Mouse (Mus musculus) layer of hippocampus, adult 11-12 months (tissue): ENCODE data around the gene Slc34a2.

ENCODE experiments used
- DNase-seq: peaks from one replicate; pipeline ENCODE4 v3.0.0; 2022; ENCODE audit warnings: low spot score

Slc34a2 gene

DNA sequence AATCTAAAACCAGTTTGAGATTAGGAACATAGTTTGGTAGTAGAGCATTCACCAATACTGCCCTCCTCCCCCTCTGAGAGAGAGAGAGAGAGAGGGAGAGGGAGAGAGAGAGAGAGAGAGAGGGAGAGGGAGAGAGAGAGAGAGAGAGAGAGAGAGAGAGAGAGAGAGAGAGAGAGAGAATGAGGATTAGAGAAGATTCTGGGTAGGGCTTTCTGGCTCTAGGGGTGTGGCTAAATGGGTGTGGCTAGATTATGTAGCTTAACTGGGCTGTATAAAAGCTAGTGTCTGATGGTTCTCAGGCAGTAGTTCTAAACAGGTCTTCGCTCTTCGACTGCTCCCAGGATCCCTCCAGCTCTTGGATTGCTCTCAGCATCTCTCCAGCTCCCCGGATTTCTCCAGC, at the start of gene Slc34a2:
Gene Slc34a2, plus strand, starts transcription at position 301 of the 400 bp plus-strand sequence.
- DNase-seq, result no peak

DNA sequence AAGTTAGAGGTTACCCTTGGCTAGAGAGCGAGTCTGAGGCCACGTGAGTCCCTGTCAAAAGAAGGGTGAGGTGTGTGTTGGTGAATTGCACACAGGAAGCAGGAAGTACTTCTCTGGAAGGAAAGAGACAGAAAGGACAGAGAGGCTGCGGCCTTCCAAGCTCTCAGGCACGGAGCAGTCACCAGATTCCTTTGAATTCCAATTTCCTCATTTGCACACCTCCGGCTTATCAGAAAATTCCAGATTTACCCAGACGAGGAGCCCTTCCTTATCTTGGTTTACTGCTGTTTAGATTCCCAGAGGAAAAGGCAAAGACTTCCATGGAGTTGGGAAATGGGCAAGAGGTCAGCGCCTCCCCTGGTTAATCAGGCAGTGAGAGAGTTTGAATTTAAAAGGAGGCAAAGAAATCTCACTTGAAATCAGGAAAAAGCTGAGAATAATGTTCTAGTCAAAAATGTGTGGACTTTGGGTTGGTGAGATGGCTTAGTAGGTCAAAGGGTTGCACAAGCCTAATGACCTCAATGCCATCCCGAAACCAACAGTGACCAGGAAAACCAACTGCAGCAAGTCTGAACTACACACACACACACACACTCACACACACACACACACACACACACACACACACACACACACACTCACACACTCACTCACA, 47.1 kb upstream of the Slc34a2 start:
- no peak for DNase-seq

DNA sequence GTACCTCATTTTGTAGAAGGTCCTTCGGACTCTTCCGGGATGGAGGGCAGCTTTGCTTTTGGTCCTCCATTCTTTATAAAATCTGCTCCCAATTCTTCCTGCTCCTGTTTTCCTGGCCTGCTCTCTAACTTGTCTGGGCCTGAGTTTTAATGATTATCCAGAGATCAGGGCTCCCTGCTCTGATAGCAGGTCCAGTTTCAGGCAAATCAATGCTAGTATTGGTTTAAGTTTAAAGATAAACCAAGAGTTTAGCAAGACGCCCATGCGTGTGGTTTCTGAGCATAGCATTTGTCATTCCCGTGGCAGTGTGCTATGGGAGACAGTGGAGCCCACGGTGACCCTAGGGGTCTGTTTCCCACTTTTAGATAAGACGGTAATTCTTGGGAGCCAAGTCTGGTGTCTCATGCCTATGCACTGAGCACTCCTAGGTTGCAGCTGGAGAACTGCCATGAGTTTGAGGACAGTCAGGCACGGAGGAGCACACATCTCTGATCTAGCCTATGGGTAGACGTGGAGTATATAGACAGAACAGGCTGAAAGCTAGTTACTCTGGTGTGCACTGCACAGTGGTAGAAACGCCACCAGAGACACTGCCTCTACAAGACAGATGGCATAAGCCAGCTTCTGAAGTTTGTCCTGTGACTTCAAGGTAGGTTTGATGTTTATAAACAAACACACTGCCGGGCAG, 45.5 kb upstream of the Slc34a2 start:
- no peak for DNase-seq

DNA sequence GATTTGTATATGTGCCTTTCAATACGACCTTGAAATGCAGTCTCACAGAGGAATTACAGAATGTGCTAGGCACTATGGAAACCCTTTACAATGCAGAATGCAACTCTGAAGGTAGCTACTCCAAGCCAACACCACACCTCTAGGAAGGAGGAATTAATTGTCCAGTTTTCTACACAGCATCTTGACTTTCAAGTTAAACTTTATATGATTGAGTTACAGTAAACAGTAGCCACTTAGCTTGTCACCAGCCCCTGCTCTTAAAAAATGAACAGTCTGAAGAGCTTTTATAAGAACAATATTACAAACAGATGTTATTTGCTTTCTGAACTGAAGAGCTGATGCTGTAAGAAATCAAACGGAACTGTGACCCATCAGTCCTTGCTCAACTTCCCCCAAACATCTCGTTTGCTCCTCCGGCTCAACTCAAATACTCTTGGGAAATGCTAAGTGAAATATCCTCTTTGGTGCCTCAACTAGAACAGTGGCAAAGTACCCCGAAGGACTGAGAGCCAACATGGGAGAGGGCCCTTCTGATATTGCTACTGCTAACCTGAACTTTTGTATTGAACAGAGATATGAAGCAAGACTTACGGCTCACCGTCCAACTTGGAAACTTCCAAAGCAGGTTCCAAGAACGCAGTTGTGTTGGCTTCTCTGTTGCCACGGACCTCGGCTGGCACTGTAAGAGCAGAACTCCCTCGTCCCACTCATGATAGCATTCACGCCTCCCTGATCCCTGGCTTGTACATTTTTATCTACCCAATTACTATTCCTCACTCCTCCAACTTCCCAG, 44.2 kb upstream of the Slc34a2 start:
- no peak for DNase-seq

DNA sequence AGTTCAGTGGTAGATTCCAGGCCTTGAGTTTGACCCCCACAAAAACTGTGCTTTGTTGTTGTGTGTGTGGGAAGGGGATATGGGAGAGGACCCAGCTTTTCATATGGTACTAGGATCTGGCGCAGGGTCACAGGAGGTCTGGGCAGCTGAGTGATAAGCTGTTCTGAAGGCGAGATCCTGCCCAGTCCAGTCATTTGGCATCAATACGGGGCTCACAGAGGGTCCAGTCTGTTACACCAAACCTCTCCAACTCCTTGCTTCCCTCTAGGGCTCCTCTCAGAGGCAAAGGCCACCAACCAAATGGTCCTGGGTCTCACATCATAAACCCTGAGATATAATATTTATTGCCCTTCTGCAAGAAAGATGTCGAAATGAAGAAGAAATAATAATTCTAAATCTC, 42.4 kb upstream of the Slc34a2 start:
- DNase-seq, result no peak

DNA sequence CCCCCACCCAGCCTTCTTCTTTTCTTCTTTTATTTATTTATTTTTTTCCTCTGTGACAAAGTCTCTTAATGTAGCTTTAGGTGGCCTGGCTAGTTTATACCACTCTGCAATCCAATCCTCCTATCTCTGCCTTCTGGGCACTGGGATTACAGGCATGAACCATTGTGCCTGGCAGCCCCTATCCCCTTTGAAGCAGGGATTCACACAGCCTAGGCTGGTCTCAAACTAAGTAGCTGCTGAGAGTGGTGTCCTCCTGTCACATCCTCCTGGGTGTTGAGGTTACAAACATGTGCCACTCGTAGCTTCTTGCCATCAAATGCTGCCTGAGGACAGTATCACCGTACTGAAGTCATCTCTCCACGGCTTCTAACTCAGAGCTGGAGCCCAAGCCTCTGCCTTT, 41.7 kb upstream of the Slc34a2 start:
- no peak for DNase-seq

DNA sequence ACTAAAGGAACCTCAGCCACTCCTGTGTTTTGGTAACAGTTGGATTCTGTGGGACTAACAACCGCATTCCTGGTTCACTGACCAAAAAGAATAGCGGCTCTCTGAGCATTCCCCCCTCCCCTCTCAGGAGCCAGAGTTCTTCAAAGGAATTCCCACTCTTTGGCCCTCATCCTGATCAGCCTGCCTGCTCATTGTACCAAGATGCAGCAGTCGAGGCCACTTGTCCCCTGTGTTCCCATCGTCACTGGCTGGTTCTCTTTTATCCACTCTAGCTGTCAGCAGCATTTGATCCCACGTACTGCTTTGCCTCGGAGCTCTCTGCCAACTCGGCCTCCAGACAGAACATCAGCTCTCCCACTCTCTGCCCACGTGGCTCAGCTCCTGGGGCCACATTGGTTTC, 41.3 kb upstream of the Slc34a2 start:
- no peak for DNase-seq

DNA sequence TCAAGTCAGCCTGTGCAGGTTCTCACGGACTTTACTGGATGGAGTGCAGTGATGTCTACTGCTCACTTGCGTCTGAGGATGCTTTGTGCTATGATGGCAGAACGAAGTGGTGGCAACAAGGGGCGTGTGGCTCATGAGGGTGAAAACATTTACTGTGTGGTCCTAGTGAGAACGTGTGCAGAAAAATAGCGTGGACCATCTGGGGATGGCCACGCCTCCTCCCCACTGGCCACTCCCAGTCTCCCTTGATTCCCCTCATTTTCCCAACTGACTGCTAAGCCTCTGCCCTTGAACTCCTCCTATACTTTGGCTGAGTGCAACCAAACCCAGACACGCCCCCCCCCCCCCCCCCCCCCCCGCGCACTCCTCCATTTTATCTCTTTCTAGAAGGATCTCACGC, 40.8 kb upstream of the Slc34a2 start:
- DNase-seq, result no peak

DNA sequence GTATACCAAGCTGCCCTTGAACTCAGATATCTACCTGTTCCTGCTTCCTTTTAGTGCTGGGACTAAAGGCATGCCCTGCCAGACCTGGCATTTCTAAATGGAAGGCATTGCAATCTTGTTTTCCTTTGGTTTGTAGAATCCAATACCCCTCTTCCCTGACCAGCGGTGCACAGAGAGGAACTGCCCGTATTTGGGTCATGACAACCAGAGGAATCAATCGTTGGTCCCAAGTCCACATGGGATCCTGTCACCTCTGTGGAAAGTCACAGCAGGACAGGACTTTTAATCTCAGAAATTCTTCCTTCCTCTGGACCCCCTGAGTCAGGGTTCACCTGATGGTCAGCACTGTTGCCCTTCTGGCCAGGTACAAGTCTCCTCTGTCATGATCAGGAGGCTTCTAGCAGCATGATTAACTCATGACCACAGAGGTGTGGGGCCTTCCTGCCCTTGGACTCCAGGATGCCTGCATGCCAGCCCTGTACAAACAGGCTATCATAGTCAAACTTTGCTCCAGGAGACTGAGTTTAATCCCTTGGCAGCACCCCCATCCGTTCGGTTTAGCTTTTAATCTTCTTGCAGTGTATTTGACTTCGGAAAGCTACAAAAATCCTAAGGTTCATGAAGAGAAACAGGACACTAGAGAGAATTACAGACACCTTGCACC, 39.7 kb upstream of the Slc34a2 start:
- DNase-seq, result no peak

DNA sequence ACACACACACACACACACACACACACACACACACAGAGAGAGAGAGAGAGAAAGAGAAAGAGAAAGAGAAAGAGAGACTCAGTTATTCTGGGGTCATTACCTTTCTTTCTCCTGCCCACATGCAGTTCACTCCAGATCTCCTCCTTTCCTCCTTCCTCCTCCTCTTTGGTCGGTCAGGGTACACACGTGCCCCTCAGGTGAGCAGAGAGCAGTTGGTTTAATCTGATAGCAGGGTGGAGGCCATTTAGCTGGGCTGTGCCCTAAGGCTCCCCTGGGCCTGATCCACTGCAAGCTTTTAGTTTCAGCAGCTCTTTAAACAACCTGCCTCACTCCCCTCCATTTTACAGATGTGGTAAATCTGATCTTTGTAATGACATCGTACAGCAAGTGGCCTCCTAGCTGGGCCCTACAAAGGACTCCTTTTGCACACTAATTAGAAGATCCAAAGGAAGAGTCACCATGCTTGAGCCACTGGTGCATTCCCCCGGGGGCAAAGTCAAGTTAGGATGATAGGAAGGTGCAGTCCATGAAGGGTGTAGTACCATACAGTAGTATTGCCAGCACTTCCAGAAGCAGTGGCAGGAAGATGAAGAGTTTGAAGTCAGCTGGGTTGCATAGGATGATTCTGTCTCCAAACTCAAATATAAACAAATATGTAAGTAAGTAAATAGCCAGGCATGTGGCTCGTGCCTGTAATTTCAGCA, 37.6 kb upstream of the Slc34a2 start:
- no peak for DNase-seq

DNA sequence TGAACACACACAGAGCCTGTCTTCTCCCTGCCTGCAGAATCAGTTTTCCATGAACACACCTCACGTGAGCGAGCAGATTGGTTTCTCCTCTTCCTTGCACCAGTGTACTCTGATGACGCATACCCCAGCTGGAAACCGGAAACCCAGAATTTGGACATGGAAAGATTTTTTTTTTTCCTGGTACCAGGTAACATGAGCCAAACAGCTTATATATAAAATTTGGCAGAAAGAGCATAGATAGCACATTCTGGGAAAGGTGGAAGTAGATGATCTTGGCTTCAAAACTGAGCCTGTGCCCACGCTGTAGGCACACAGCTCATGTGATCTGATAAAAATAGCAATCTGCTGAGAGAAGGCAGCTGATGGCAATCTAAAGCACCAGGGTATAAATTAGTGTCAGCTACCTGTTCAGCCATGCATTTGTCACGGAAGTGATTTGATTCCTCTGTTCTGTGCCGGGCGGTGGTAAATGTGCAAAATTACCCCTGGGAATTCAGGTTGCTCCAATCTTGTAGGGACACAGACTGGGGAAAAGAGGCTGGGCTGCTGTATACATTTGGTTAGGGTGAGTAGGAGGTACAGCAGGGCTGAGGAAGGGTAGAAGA, 35.2 kb upstream of the Slc34a2 start:
- DNase-seq, result peak; percentile 47

DNA sequence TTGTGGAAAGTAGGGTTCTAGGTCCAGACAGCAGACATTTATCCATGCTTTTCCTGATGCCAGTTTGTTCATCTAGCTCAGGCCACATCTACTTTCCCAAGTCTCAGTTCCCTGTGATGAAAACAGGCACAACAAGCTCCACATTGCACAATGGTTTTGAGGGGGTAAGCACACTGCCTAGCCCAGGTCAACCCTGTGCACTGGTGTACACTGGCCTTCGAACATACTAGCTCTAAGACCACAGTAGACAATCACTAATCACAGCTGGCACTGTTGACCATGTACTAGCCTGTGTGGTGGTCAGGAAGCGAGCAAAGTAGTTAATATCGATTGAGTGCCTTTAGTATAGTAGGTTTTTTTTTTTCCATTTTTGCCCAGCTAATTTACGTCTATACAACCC, 34.4 kb upstream of the Slc34a2 start:
- DNase-seq, result no peak

DNA sequence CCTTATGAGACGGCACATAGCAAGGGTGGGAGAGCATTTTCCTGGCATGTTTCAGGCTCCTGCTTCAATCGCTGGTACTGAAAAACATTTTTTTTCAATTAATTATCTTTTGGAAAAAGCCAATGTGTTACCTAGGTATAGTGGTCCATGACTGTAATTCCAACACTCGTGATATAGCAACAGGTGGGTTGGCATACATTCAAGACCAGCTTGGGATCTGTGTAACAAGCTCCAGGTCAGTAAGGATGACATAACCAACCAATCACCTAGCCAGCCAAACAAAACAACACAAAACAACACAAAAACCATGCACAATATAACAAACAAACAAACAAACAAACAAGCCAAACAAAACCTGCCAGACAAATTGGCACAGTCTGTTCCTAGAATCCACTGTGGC, 33.9 kb upstream of the Slc34a2 start:
- no peak for DNase-seq

DNA sequence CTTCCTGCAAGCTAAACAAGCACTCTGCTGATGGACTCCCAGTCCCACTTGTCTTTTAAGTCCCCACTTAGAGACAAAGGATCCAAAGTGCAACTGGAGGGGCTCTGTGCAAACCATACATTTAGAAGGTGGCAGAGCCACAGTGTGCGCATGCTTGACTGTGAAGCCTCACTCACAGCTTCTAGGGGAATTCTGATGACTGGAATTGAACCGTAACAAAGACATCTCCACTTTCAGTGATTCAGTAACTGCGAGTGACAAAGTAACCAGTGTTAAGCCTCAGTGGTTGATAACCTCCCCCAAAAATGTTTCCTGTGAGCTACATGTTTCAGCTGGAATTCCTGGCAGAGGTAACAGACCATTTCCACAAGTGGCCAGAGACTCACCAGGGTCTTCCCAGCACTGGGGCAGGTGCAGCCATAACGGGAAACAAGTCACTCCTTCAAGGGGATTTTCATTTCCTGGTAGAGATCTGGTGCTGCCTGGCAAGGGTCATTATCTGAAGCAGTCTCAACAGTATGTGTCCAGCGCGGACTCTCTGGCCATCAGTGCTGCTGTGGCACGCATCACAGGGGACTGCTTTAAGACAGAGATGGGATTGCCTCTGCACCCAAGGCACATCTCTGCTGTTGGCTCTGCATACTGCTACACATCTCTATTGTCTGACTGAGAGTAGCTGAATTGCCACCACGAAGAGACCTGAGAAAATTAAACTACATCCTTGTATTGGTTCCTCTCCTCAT, 28.7 kb upstream of the Slc34a2 start:
- no peak for DNase-seq

DNA sequence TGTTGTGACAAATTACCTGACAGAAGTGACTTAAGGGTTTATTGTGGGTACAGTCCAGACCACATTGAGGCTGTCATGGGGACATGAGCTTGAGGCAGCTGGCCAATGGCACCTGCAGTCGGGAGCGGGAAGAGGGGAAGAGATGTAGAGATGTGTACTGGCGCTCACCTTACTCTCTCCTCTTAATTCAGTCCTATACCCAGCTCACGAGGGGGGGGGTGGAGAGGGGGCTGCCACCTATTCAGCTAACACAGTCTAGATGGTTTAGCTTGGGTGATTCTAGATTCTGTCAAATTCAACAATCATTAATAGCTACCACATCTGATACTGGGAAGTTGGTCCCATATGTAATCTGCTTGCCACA, 28.1 kb upstream of the Slc34a2 start:
- DNase-seq, result no peak

DNA sequence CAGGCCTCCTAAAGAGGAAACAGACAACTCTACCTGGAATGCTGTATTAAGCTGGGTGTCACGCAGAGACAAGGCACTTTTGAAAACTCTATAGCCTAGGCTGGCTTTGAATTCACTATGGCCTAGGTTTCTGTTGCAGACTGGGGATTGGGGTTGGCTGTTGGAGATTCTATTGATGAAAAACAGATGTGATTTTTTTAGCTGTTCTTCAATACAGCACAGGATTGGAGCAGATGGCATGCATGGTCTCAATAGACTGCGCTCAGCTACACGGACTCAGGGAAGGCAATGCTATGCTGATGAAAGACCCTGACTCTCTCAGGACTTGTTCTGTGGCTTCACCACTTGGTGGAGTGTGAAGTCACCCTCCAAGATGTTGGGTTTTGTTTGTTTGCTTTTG, 26.6 kb upstream of the Slc34a2 start:
- DNase-seq, result no peak

DNA sequence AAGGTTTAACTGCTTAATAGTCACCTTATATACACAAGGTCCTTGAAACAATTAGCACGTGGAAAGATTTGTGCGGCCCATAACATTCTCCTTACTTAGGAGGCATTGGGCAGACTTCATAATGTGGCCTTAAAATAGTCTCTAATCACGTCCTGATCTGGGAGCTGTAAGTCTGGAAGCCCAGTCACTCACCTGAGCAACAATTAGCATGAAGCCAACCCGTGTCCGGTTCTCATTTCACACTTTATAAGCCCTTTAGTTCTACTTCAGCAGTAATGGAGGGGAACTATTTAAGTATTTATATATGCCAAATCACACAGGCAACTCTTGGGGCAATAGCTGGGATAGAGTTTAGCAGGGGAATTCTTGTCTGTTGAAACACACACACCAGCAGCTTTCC, 21.3 kb upstream of the Slc34a2 start:
- no peak for DNase-seq

DNA sequence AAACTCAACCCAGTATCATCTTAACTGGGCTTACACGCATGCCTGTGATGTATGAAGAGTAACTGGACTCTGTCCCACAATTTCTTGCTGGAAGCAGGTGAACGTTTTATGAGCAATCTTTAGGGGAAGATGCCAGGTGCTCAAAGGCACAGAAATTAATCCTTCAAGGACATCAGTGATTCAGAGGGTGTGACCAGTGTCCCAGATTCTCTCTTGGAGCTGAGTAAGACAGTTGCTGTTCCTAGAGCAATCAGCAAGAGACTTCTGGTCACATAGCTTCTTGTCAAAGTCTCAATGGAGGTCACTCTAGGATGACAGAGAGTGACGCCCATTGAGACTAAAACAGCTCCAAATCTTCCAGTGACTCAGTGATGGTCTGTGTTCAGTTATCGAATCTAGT, 19.6 kb upstream of the Slc34a2 start:
- DNase-seq, result no peak

DNA sequence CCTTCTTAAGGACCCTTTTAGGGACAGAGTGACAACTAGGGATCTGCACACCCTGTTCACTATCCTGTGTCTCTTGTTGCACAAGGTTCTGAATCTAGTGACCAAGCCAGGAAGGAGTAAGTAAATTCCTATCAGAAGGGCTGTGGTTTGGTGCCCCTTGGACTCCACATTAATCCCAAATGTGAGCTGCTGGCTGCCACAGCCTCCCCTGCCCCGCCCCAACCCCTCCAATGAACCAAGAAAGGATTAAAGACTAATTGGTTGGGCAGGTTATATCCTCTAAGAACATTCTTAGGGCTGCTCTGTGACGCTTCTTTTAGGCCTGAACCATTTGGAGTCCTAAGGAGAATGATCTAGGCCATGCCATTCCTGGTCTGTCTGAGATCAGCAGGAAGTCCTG, 14.4 kb upstream of the Slc34a2 start:
- DNase-seq, result no peak

DNA sequence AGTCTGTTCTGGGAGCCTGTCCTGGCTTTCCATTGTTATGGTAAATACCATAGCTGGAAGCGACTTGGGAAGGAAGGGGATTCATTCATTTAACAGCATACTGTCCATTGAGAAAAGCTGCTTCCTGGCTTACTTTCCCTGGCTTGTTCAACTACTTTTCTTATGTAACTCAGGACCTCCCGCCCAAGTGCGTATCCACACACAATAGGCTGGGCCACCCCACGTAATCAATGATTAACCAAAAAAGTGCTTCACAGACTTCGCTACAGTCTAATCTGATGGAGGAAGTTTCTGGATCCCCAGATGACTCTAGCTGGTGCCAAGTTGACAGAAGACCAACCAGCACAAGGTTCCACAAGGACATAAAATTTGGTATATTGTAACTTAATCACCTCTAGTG, 14.0 kb upstream of the Slc34a2 start:
- no peak for DNase-seq
